Mouse (Mus musculus): Measurements from ENCODE around the gene Hivep2.

DNA sequence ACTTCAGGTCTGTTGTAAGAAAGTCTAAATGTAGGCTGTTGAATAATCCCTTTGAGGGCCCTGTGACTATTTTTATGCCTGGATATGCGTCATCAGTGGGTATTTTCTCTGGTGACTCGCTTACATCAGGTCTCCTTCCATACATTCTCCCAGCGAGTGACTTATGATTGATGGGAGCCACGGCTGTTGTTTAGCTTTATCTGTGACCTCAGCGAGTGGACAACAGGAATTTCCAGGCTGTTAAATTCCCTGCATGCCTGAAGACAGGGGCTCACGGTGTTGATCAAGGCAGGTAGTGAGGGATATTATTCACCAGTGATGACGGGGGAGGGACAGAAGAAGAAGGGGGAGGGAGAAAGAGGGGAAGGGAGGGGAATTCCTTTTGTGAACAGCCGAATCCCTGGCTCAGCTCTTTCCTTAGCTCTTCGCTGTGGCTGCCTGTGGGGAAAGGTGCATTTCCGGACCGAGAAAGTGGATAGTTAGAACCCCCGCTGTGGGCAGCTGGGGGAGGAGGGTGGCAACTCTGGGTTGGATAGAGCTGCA lies 52.0 kb downstream of the Hivep2 start:
- TF ChIP-seq POLR2A (IDR thresholded peaks at IDR 0.05; ENCODE audit: low read depth, low read length) (no peak), CTCF (IDR thresholded peaks at IDR 0.05; ENCODE audit: extremely low read depth, insufficient read depth, insufficient read length, insufficient replicate concordance) (no peak)

Measured in spleen, adult 2 months (tissue).